Mouse (Mus musculus) heart, embryonic 11.5 days (tissue): ENCODE measurements around the gene Rgs18. TPM values are rescaled to one million over a fixed set of nuclear protein-coding genes. Genes with fewer than 3 reads are reported as not detected.

Experiments used
- polyA plus RNA-seq: library from polyadenylated mRNA; unstranded; fragments of >200 nt; fragmentation: Nextera tagmentation; extraction: Ambion mirVana; gene quantifications from 2 replicates; pipeline ENCODE4 v1.2.1, GENCODE M21; 2014

Rgs18 gene
- polyA plus RNA-seq, 1 experiment from 2014 or later, result 2.7 TPM

Other genes with a start within 250 kb of the Rgs18 start
- gene Rgs21, start 207.8 kb downstream of the Rgs18 start, polyA plus RNA-seq, result not detected in 2 replicates